Mouse (Mus musculus) mesoderm, embryonic 11.5 days (tissue): ENCODE results near the gene Hsf2bp.

Source experiments
- DNase-seq: peaks from one replicate; pipeline ENCODE4 v3.0.0-alpha.2; 2012; ENCODE audit warnings: low read depth, low spot score

Gene Hsf2bp

DNA sequence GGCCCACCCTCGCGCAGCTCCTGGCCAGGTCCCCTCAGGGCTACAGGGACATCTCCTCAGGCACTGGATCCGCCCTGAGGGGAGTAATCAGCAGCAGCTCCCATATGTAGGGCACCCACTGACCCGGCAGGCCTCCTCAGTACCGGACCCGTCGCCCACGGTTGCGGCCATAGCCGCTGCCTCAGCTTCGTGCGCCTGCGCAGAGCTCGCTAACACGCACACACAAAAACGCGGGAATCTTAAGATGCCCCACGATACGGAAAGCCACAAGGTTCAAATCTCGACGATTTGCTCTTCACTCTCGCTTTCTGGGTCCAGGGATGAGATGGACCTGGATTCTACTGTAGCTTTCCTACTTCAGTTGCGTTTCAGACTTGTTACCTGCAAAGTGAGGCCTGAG, 1.8 kb downstream of the Hsf2bp start:
- DNase-seq, result no peak

DNA sequence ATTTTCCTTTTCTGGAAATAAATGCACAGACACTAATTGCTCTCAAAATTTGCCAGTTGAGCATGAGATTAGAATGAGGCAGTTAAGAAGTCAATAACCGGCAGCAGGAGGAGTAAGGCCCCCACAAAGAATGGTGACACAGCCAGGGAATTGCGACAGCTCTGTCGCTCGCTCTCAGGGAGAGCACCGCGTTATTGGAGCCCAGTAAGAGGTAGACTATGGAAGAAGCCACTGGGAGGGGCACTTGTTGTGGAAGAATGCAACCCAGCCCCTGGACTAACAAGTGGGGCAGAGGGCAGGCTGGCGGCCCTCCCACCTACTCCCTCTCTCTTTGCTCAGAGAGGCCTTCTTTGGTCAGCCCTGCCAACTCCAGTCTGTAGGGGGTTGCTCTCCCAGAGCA, 4.5 kb downstream of the Hsf2bp start:
- no peak for DNase-seq

DNA sequence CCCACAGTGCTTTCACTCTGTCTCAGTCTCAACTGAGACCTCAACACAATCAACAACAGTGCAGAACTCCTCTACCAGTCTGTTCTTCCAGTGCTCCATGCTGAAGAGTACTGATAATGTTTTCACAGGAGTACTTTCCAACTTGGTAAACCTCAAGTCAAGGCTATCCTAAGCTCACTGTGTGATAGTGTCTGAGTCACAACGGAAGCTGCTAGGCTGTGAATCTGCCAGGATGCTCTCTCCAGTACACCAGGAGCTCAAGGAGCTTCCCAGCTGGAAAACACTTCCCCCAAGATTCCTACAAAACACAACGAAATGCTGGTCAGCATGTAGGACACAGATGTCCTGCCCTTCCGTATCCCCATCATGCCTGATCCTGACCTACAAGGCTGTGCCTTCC, 7.8 kb downstream of the Hsf2bp start:
- DNase-seq, result no peak

DNA sequence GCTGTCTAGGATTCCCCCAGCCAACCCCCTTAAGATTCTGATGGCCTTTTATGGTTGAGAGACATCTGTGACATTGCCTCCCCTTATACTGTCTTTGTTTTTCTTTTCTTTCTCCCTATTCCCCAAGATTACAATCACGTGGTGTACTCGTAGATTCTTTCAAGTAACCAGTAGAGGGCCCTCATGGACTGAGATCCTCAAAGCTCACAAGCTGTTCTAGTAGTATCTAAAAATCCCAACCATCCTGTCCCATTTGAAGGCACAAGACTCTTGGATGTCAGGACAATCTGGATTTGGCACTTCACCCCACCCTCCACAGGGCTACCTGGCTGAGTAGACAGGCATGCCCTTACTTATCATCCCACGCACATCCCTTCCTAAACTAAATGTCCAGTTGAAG, 8.5 kb downstream of the Hsf2bp start:
- peak; percentile 50 for DNase-seq

DNA sequence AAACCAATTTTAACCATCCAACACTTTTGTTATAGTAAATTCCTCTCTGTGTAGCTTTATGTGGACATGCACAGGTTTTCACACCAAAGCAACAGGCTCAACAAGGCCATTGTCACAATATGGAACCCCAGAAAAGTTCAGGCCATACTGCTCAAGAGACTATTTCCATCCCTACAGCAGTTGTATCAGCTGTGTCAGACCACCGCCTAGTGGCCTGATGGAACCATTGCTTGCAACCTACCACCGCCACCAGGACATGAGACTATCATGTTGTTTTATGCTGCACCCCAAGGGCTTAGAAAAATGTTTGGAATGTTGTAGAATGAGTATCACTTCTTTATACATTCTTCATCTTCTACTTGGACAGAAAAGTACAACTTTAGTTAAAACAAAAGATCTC, 10.8 kb downstream of the Hsf2bp start:
- peak; percentile 75 for DNase-seq

DNA sequence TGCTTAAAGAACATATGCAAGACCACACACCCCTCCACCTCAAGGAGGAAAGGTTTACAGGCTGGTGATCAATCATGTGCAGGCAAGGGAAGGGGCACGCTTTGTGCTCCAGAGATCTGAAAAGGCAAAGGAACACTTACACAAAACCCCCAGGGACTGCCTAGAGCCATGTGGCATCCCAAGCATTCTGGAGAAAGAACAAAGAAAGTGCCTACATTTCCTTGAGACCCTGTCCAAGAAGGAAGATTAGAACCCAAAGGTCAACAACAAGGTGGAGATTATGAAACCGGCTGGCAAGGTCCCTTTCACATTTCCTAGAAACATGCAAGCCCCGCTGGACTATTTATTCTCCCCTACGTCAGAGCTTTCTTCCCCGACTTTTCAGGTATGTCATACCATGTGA, 11.5 kb downstream of the Hsf2bp start:
- DNase-seq, result peak; percentile 71

DNA sequence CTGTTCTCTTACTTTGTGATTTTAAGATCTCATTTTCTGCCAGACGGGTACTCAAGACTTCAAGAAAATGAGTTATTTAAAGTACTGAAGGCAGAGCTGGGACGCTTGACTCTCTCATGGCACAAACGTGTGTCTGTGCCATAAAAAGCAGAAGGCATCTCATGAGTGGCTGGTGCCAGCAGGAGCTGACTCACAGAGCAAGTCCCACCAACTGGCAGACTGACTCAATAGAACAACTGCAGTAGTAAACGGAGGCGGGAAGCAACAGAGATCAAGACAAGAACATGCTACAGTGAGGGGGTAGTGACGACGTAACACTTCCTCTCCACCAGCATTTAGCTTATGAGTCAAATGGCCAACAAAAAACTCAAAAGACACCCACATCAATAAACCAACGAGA, 13.1 kb downstream of the Hsf2bp start:
- DNase-seq, result no peak

DNA sequence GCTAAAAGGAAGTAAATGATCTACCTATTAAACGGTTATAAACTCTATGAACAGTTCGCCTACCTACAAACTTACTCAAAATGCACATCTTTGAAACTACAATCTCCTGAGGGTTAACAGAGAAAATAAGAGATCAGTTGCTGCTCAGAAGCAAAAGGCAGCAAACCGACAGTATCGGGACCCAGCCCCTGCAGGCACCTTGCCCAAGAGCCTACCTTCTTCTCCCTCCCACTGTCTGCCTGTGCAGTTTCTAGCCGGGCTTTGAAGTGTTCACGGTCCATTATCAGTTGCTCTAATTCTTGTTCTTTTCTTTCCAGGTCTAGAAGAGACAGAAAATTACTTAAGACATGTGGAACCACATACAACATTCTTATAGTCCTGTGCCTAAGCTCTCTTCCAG, 13.6 kb downstream of the Hsf2bp start:
- DNase-seq, result no peak

DNA sequence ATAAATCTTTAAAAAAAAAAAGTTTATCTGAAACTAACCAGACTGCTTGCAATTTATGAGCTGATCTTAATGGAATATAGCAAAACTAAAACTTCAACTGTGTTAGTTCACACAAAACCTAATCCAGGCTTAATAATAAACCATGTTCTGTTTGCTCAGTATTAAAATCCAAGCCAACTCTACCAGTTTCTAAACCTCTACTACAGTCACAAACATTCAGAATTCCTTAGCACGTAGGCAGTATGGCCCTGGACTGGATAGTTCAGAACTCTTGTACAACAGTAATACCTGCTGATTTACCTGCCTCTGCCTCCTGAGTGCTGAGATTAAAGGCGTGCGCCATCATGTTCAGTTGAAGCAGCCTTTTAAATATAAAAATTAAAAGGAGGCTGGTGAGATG, 14.2 kb downstream of the Hsf2bp start:
- no peak for DNase-seq

DNA sequence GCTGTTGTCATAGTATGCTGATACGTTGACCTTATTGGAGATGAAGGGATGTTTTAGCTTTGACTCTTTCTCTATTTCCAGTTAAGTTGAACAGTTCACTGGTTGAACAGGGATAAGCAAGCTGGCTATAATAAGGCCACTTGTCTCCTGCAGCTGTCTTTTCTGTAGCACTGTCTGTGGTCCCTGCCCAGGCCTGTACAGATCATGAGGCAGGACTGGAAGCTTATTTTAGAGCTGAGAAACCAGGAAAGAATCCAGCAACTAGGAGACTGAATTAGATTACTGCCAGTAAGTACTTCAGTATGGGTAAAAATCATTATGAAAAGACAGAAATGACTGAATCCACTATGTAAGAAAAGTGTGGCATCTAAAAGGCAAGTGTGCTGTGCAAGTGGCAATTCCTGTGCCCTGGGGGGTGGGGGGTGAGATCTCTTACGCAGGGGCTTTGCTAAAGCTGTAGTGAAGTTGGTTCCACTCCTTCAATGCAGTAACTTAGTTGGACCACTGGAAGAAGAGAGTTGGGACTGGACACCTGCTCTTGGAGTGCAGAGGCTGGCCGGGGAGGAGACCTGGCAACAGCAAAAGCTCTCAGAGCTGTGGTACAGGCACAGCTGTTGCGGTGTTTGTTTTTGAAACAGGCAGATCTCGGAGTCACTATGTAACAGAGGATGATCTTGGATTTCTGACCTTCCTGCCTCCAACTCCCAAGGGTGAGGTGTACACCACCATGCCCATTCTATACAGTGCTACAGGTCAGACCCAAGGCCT, 17.8 kb downstream of the Hsf2bp start:
- DNase-seq, result no peak

DNA sequence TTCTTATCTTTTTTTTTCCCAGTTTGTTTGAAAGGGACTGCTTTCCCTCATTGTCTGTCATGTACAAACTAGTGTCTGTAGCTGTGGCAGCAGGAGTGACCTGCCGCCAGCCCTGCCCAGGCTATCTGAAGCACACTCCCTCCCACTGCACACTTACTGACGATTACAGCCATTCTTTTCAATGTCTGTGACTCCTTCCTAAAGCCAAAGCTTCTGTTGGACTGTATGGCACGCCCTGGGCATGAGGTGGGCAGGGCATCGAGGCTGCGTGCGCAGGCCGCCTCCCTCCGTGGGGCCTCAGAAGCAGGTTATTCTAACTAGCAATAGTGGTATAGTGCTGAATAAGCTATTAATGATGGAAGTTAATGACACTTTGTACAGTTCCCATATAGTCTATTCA, 19.7 kb downstream of the Hsf2bp start:
- no peak for DNase-seq

DNA sequence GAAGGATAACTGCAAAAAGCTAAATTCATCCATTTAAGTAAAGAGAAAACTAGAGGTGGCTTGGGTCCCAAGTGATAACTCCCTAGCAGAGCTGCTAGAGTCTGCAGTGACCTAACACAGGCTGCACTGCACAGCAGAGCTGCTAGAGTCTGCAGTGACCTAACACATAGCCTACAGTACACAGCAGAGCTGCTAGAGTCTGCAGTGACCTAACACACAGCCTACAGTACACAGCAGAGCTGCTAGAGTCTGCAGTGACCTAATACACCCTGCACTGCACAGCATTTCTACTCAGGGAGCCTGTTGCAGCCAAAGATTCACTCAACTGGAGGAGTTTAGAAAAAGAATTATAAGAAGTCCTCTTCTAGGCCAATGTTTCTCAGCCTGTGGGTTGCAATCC, 22.5 kb downstream of the Hsf2bp start:
- DNase-seq, result no peak

DNA sequence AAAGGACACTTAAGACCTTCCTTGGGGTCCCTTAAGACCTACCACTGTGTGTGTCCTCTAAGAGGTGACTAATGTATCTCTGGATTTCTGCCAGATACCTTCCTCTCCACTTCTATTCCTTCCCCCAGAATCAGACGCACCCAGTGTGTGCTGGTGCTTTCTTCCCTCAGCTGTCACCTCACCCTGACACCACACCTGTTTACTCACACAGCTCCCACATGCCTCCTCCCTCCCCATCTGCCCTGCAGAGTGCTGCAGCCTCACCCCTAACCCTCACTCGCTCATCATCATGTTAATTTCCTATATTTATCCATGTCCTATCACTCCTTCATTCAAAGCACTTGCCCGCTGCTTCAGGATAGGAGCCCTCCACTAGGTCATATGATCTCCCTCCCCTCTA, 23.9 kb downstream of the Hsf2bp start:
- no peak for DNase-seq

DNA sequence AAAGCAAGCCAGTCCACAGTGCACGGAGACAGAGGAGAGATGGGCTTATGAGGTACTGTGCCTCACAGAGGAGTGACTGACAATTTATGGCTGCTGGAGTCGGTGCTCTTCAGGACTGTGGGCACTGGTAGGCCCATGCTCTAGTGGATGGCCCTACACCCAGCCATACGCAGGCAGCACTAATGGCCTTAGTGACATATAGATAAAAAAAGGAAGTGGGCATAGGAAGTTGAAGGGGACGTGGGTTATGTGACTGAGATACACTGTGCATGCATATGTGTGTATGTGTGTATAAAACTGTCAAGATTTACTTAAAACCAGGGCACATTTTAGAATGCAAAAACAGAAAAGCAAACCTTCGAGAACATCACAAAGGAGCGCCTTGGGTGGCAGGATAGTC, 24.5 kb downstream of the Hsf2bp start:
- no peak for DNase-seq

DNA sequence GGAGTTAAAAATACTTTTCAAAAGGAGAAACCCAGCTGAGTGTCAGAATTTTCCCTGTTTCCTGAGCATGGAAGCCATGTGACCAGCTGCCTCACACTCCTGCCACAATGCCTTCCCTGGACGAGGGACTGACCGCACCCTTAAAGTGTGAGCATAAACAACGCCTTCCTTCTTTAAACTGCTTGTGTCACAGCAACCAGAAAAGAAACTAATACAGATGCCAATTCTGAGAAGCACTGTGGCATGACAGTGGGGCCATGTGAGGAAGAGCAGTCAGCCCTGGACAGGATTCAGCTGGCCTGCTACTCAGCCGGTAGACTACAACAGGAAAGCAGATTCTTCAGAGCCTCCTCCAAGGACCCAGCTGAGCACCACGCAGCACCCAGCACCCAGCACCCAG, 29.3 kb downstream of the Hsf2bp start:
- no peak for DNase-seq

DNA sequence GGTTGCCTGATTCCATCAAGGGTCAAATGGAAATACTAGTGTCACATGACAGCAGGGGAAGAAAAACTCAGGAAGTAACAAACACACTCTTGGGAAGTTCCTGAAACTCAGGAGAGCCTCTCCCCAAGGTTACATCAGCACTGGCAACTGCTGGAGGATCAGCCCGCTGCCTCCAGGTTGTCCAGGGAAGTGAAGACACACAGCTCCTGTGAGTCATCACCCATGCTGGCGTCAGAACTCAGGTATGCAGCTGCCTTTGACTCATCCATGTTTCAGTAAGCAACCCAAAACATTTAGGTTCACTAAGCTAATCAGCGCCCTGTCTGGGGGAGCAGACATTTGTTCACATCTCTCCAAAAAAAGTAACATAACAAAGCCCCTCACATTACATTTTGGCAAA, 32.9 kb downstream of the Hsf2bp start:
- DNase-seq, result no peak

DNA sequence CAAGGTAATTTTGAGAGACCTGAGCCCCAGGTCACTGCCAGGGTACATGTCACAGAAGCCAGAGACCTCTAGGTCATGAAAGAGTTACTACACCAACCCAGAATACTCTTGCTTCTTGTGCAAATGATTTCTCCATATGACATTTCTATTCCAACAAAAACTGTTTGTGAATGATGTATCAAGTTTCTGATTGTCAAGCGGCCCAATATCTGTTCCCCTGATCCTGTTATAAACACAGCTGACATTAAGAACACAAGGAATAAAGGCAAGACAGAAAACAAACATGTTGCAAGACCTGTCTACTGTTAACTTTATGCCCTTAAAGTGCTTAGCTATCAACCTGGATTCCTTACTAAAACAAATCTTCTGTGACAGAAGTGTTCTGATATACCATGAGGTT, 37.8 kb downstream of the Hsf2bp start:
- DNase-seq, result no peak

DNA sequence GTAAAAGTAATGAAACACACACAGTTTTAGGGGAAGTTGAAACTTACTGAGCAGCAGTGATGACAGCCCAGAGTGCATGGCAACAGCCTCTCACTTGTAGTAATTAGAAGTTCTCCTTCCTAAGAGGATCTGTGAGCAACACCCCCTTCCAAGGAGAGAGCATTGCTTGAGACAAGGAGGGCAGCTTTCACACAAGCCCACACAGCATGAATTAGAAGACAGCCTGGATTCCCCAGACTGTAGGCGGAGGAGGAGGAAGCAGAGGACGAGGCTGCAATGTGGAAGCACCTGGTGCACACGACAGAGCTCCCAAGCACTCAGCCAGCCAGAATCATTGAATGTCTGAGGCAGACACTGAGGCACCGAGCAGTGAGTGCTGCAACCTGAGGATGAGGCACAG, 39.8 kb downstream of the Hsf2bp start:
- DNase-seq, result no peak

DNA sequence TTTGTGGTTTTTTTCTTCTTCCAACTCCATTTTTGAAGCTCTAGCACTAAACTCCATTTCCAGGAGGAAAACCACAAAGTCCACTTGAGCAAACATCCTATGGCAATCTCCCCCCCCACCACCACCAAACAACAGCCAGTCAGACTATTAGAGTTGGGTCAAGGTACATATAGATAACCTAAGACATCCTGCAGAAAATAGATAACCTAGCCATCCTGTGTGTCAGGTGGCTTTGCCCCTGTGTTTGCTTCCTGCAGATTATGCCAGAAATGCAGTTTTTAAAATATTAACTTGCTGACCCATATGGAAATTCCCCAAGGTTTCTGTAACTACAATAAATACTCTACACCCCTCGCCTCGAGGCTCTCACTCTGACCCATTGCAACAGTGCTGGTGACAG, 40.4 kb downstream of the Hsf2bp start:
- DNase-seq, result no peak

DNA sequence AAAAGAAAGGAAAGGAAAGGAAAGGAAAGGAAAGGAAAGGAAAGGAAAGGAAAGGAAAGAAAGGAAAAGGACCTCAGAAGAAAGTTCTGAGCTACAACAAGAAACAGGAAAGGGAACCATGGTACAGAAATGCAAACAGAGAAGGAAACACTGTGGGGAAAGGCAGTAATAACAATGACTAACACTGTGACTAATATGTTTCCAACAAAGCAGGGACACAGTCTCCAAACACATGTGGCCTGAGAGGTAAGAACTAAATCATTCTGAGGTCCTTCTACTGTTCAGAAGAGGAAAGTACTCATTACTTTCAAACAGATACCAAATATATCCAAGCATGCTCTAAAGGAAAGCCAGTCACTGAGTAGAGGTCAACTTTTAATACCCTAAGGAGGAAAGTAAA, 42.0 kb downstream of the Hsf2bp start:
- DNase-seq, result no peak

DNA sequence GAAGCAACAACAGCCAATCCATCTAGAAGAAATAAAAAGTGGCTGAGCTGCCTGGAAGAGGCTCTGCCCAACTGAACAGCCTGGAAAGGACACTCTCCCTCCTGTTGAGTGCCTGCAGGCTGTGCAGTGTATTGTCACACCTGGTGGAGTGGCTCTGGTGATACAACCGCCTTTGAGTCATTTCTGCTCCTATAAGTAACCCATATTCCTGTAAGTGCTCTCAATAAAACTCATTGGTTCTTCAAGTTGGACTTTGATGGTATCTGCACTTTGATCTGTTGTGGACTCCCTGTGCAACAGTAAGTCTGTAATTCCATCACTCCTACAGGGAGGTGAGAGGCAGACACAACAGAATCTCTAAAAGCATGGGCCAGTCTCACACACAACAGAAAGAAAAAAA, 42.8 kb downstream of the Hsf2bp start:
- no peak for DNase-seq

DNA sequence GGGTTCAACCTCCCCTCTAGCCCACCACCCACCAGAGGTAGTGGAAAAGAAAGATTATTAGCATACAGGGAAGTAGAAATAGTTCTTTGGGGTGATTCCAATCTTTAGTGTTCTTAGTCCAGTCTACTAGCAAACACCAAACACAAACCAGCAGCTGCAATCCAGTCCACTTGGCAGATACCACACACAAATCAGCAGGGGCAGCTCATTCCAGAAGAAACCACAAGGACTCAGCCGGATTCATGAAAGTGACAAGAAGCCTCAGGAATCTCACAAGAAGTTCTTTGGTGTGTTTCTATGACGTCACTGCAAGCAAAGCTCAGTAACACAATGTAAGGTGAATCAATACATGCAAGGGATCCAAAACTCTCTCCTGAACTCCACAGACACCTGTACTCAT, 44.1 kb downstream of the Hsf2bp start:
- DNase-seq, result no peak

DNA sequence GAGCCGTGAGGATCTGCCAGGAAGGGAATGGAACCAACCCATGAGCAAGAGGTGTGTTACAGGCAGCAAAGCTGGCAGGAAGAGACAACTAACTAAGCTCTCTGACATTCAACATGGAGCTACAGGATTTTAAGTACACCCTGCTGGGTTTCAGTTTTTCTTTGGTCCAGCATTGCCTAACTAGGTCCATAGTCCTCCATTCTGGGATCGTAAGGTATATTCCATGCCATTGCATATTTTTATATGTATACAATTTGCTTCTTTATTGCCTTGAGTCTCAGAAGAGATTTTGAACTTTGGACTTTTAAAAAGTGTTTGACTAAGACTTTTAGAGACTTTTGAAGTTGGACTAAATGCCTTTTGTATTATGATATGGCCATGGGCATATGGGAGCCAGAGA, 47.1 kb downstream of the Hsf2bp start:
- no peak for DNase-seq

DNA sequence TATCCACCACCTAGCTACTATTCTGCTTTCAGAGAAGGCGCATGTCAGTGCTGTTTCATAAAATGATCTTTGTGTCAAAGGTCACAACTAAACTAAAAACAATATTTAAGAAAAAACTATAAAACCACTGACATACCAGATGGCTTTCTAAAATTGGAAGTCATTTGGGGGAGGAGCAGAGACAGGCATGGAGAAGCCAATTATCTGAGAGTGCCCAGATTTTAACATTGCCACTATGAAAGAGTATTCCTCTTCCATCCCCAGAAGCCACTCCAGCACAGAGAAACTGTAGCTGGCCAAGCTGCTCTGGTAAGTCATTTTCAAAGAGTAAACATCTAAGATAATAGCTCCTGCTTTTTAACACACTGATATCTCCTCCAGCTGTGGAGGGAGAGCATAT, 49.2 kb downstream of the Hsf2bp start:
- DNase-seq, result no peak
